In the genomic region with DNA sequence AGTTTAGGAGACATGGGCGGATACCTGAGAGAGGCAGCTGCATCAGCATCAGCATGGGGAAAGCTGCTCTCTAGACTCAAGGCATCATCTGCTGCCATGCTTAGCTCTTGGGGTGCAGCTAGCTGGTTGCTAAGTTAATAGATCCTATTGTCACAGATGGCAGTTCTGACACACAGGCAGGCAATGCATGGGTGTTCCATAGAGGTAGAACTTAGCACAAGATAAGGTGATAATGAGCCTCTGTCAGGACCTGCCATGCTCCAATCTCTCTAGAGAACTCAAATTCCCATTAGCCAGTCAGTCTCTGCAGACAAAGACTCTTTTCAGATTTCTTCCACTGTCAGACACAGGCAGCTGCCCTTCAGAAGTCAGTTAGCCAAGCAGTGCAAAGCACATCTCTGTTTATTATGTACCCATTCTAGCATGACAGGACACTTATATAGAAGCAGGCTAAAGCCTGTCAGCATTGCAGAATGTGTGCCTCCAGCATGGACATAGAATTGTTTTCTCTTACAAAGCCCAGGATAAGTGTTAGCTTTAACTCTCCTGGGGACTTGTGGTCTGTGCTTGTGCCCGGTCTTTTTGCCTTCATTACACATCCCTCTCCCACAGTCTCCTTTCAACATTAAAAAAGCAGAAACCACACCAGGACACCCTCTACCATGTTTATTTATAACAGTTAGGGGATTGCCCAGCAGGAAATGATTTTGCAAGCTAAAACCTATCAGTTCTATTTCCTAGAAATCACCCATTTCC, we compare ENCODE assay signal across 17 mouse cellular contexts. TPM values are rescaled to one million over a fixed set of nuclear protein-coding genes. Genes with fewer than 3 reads are reported as not detected.
A peak's percentile ranks its signal among the peaks of the same experiment; 100 is the strongest.
DNase-seq lines count a peak whose midpoint lies in the region; ATAC-seq lines count a peak whose summit lies in the region.
"Had no signal": no experiment of that assay in that cellular context is flagged by ENCODE, and none has a peak within 500 bp of the region (broad histone marks: within the 10 kb centered on the region; RNA-seq: fewer than 3 reads in every experiment).

No protein-coding gene starts in this region.

- ATAC-seq in activated CD4-positive, CD25-positive, alpha-beta regulatory T cell, adult 4 months: peak; percentile 47
- ATAC-seq in inflammation-experienced regulatory T-cells, adult 6 months: peak; percentile 32
- 0 out of 2 replicates have a peak, but pooled peaks have one; percentile 45 for ATAC-seq in midbrain, embryonic 16.5 days
- ATAC-seq: forebrain, embryonic 13.5 days had no signal

- H3K9ac ChIP-seq in midbrain, embryonic 16.5 days (ENCODE audit: low read depth, low read length): no peak overlapping the region
- H3K9ac ChIP-seq: forebrain, embryonic 13.5 days; heart, embryonic 15.5 days; liver, embryonic 14.5 days had no signal

- no peak overlapping the region for H3K4me2 ChIP-seq in midbrain, embryonic 16.5 days (ENCODE audit: low read length)
- H3K4me2 ChIP-seq: forebrain, embryonic 13.5 days; heart, embryonic 15.5 days had no signal

- 43% methylated on average over 2 of the region's 2 CpGs for WGBS in midbrain, embryonic 16.5 days

- peak; percentile 8 for DNase-seq in left cerebral cortex, adult 11 months (ENCODE audit: low spot score)
- no peak for DNase-seq in left cerebral cortex, adult 8-10 months (ENCODE audit: low spot score in 2 of 2)
- no peak for DNase-seq in cerebellum, adult 9-11 months
- no peak for DNase-seq in heart, postnatal 36 days
- DNase-seq: thymus, postnatal 25 days had no signal

- H3K36me3 ChIP-seq in midbrain, embryonic 16.5 days (ENCODE audit: control insufficient read depth, insufficient read depth, low read length): no peaks in the 10 kb centered on the region
- H3K36me3 ChIP-seq: G1E; heart, embryonic 15.5 days had no signal

- no peaks in the 10 kb centered on the region for H3K9me3 ChIP-seq in midbrain, embryonic 16.5 days (replicated peaks; ENCODE audit: control insufficient read depth, low read length, poor library complexity, severe bottlenecking)
- H3K9me3 ChIP-seq: forebrain, embryonic 13.5 days; heart, embryonic 15.5 days had no signal

- H3K4me3 ChIP-seq in midbrain, embryonic 16.5 days (ENCODE audit: low read depth, low read length): no peak overlapping the region
- H3K4me3 ChIP-seq: forebrain, embryonic 13.5 days; heart, embryonic 15.5 days had no signal

- no peaks in the 10 kb centered on the region for H3K27me3 ChIP-seq in midbrain, embryonic 16.5 days (ENCODE audit: control insufficient read depth, insufficient read depth, low read depth, low read length)
- H3K27me3 ChIP-seq: forebrain, embryonic 13.5 days; heart, embryonic 15.5 days had no signal

- intact Hi-C loops in heart, postnatal 36 days (cut with DNase I): no loop called here

- H3K27ac ChIP-seq in midbrain, embryonic 16.5 days (ENCODE audit: low read length): peak overlapping the region; percentile 5; the same call in 1 of the 2 replicates
- H3K27ac ChIP-seq: forebrain, embryonic 13.5 days; heart, embryonic 15.5 days; liver, embryonic 14.5 days had no signal

- H3K4me1 ChIP-seq in midbrain, embryonic 16.5 days (ENCODE audit: control insufficient read depth, insufficient read depth, low read length): no peaks in the 10 kb centered on the region; the same call in 1 of the 2 replicates
- H3K4me1 ChIP-seq: forebrain, embryonic 13.5 days; heart, embryonic 15.5 days had no signal

RNA-seq across cellular contexts. Expression of a gene that starts 0.5 kb away (rescaled TPM):
- not detected for total RNA-seq in left cerebral cortex, adult 8-10 months (2022)
- polyA plus RNA-seq in activated CD4-positive, CD25-positive, alpha-beta regulatory T cell, adult 4 months (2017; shearing (Covaris generic)): 10 to 100 TPM; 13.8 to 14.1 TPM
- 10 to 100 TPM in 2 of 3 experiments, 1 to 10 TPM in 1; 7.8 to 38.7 (median 11.3) TPM for polyA plus RNA-seq in inflammation-experienced regulatory T-cells, adult 6 months (2017; shearing (Covaris generic))
- polyA plus RNA-seq in midbrain, embryonic 16.5 days (2015; fragmentation: Nextera tagmentation; extraction: Ambion mirVana): 0.19 and 0.24 TPM in 2 replicates
- not detected for total RNA-seq in heart, postnatal 36 days (2021)
- total RNA-seq: left cerebral cortex, postnatal 10 days had no signal
- polyA plus RNA-seq: G1E; kidney, embryonic 14.5 days; neural tube, embryonic 14.5 days had no signal

RNA-seq across cellular contexts. Expression of a gene that starts 22.2 kb away (rescaled TPM):
- under 1 TPM in 3 of 4 experiments, not detected in 1; 0.43 to 0.72 (median 0.63) TPM for total RNA-seq in left cerebral cortex, adult 8-10 months (2022)
- 100 to 1,000 TPM; 212 to 230 TPM for polyA plus RNA-seq in activated CD4-positive, CD25-positive, alpha-beta regulatory T cell, adult 4 months (2017; shearing (Covaris generic))
- polyA plus RNA-seq in inflammation-experienced regulatory T-cells, adult 6 months (2017; shearing (Covaris generic)): 100 to 1,000 TPM; 239 to 411 (median 240) TPM
- polyA plus RNA-seq in midbrain, embryonic 16.5 days (2015; fragmentation: Nextera tagmentation; extraction: Ambion mirVana): 0.16 and 0.87 TPM in 2 replicates
- 1 to 10 TPM; 1.4 to 2.0 TPM for total RNA-seq in heart, postnatal 36 days (2021)
- polyA plus RNA-seq: G1E had no signal

RNA-seq across cellular contexts. Expression of a gene that starts 49.1 kb away (rescaled TPM):
- under 1 TPM in 2 of 4 experiments, not detected in 2; 0.35 to 0.53 TPM for total RNA-seq in left cerebral cortex, adult 8-10 months (2022)
- not detected for polyA plus RNA-seq in activated CD4-positive, CD25-positive, alpha-beta regulatory T cell, adult 4 months (2017; shearing (Covaris generic))
- not detected for polyA plus RNA-seq in inflammation-experienced regulatory T-cells, adult 6 months (2017; shearing (Covaris generic))
- polyA plus RNA-seq in midbrain, embryonic 16.5 days (2015; fragmentation: Nextera tagmentation; extraction: Ambion mirVana): not detected in 2 replicates
- total RNA-seq in heart, postnatal 36 days (2021): under 1 TPM in 1 of 2 experiments, not detected in 1; 0.49 TPM
- total RNA-seq: megakaryocyte-erythroid progenitor cell, adult 5-6 weeks had no signal
- polyA plus RNA-seq: embryonic facial prominence, embryonic 11.5 days; forebrain, embryonic 13.5 days; G1E had no signal

Comparison
In these comparisons a context has a peak if more than half of its experiments do, and no peak if none do; other contexts are left out.
1. RNA of a gene that starts 22.2 kb away (polyA plus RNA-seq): 239 to 411 TPM in inflammation-experienced regulatory T-cells, adult 6 months and 212 to 230 TPM in activated CD4-positive, CD25-positive, alpha-beta regulatory T cell, adult 4 months; 0.16 to 0.87 TPM in midbrain, embryonic 16.5 days; every median in the first group is over 100 times any median in the second.
2. Peak in every context shown above with its lines, with median percentiles within 50 percentile points of each other: ATAC-seq.